Mouse (Mus musculus) left cerebral cortex, adult 18-20 months (tissue): Measurements from ENCODE around the gene Dennd6a. TPM values are rescaled to one million over a fixed set of nuclear protein-coding genes. Genes with fewer than 3 reads are reported as not detected.
"Not testable (repeated sequence)": the region's sequence is repeated elsewhere in the genome, so short reads cannot be mapped to it uniquely, and the experiment has no call there.

Experiments used
- DNase-seq, 2 experiments: peaks; one replicate each; pipeline ENCODE4 v3.0.0; 2021 to 2022; ENCODE audit warnings: low spot score in 2 of 2, mixed read lengths in 1 of 2
- total RNA-seq, 2 experiments: library from RNA; stranded (reverse); gene quantifications; 2 replicates each; pipeline ENCODE4 v1.2.3; 2021

Gene Dennd6a
- total RNA-seq, 2 experiments from 2014 or later = 25.1 to 28.4 TPM

GRCm38 (mm10) chr14:26638708-26639084, 65.0 kb downstream of the Dennd6a start:
- DNase-seq = peak; percentile 28 to 33

- DNase-seq = no peak
These were observed 65.6 kb downstream of the Dennd6a start for GRCm38 (mm10) chr14:26639251-26639650.

GRCm38 (mm10) chr14:26639961-26640360, 66.3 kb downstream of the Dennd6a start:
- DNase-seq = no peak

- no peak for DNase-seq
These were observed 69.5 kb downstream of the Dennd6a start for GRCm38 (mm10) chr14:26643006-26643624.

- DNase-seq = no peak
These were observed 72.5 kb downstream of the Dennd6a start for GRCm38 (mm10) chr14:26645989-26646650.

- no peak for DNase-seq
These were observed 74.2 kb downstream of the Dennd6a start for GRCm38 (mm10) chr14:26647811-26648210.

- no peak for DNase-seq
These were observed 78.2 kb downstream of the Dennd6a start for GRCm38 (mm10) chr14:26651901-26652300.

- no peak for DNase-seq
These were observed 84.5 kb downstream of the Dennd6a start for GRCm38 (mm10) chr14:26658178-26658577.

- no peak for DNase-seq
These were observed 86.6 kb downstream of the Dennd6a start for GRCm38 (mm10) chr14:26660233-26660632.

- DNase-seq = no peak
These were observed 88.4 kb downstream of the Dennd6a start for GRCm38 (mm10) chr14:26662016-26662415.

- no peak for DNase-seq
These were observed 88.8 kb downstream of the Dennd6a start for GRCm38 (mm10) chr14:26662488-26662887.

GRCm38 (mm10) chr14:26663851-26664250, 90.2 kb downstream of the Dennd6a start:
- no peak for DNase-seq

GRCm38 (mm10) chr14:26667991-26668370, 94.3 kb downstream of the Dennd6a start:
- no peak for DNase-seq

GRCm38 (mm10) chr14:26668371-26669291, 95.0 kb downstream of the Dennd6a start:
- DNase-seq = peak; percentile 44 to 70

- peak; percentile 82 to 90 for DNase-seq
These were observed 95.8 kb downstream of the Dennd6a start, which contains the start of gene Pde12 for GRCm38 (mm10) chr14:26669292-26670073. TSS of gene Pde12 (minus strand) at chr14:26669883.

GRCm38 (mm10) chr14:26670964-26671363, 97.3 kb downstream of the Dennd6a start:
- DNase-seq = no peak

GRCm38 (mm10) chr14:26671870-26672615, 98.4 kb downstream of the Dennd6a start:
- DNase-seq = not testable (repeated sequence)

- DNase-seq = not testable (repeated sequence)
These were observed 101.0 kb downstream of the Dennd6a start for GRCm38 (mm10) chr14:26674476-26675169.

GRCm38 (mm10) chr14:26675371-26675770, 101.7 kb downstream of the Dennd6a start:
- no peak for DNase-seq

- DNase-seq = no peak
These were observed 102.1 kb downstream of the Dennd6a start for GRCm38 (mm10) chr14:26675791-26676190.
